In genomic region chr12:53768392-53768791, GRCm38 (mm10) we compare ENCODE assay signal across 9 mouse cellular contexts.
A peak's percentile ranks its signal among the peaks of the same experiment; 100 is the strongest.
DNase-seq lines count a peak whose midpoint lies in the region; ATAC-seq and TF ChIP-seq lines count a peak whose summit lies in the region.
"Had no signal": no experiment of that assay in that cellular context is flagged by ENCODE, and none has a peak within 500 bp of the region (broad histone marks: within the 10 kb centered on the region; RNA-seq: fewer than 3 reads in every experiment).

No protein-coding gene starts in this region.

- no peak for ATAC-seq in lung, embryonic 14.5 days (ENCODE audit: insufficient read depth)
- no peak for ATAC-seq in lung, postnatal 0 days
- ATAC-seq: midbrain, embryonic 16.5 days had no signal

- H3K36me3 ChIP-seq in lung, embryonic 14.5 days (ENCODE audit: insufficient read depth): no peaks in the 10 kb centered on the region
- H3K36me3 ChIP-seq in lung, postnatal 0 days (ENCODE audit: insufficient read depth, low read length): no peaks in the 10 kb centered on the region

- no peak overlapping the region for H3K4me3 ChIP-seq in lung, embryonic 14.5 days (ENCODE audit: low read depth, low read length)
- H3K4me3 ChIP-seq in lung, postnatal 0 days (ENCODE audit: low read depth, low read length): no peak overlapping the region

- 0 out of 2 replicates have a peak, but pooled peaks cover 2% of the 10 kb centered on the region for H3K4me1 ChIP-seq in lung, embryonic 14.5 days (ENCODE audit: insufficient read depth)
- no peaks in the 10 kb centered on the region for H3K4me1 ChIP-seq in lung, postnatal 0 days (ENCODE audit: insufficient read depth, low read depth, low read length)

- no peak overlapping the region for H3K9ac ChIP-seq in lung, embryonic 14.5 days
- no peak overlapping the region for H3K9ac ChIP-seq in lung, postnatal 0 days (replicated peaks; ENCODE audit: low read depth)

- no peaks in the 10 kb centered on the region for H3K9me3 ChIP-seq in lung, embryonic 14.5 days (ENCODE audit: low read depth, low read length)
- no peaks in the 10 kb centered on the region for H3K9me3 ChIP-seq in lung, postnatal 0 days (ENCODE audit: low read length)

- no peaks in the 10 kb centered on the region for H3K27me3 ChIP-seq in lung, embryonic 14.5 days (ENCODE audit: insufficient read depth, low read length)
- no peaks in the 10 kb centered on the region for H3K27me3 ChIP-seq in lung, postnatal 0 days (replicated peaks; ENCODE audit: insufficient read depth, low read length)

- H3K27ac ChIP-seq in lung, embryonic 14.5 days (ENCODE audit: low read depth): no peak overlapping the region
- H3K27ac ChIP-seq in lung, postnatal 0 days (ENCODE audit: low read length): no peak overlapping the region

- H3K4me2 ChIP-seq in lung, embryonic 14.5 days: peak overlapping the region; percentile 36; the same call in 1 of the 2 replicates
- no peak overlapping the region for H3K4me2 ChIP-seq in lung, postnatal 0 days (replicated peaks; ENCODE audit: low read depth, low read length)

- 37% methylated on average over 11 of the region's 11 CpGs for WGBS in lung, embryonic 14.5 days
- WGBS in lung, postnatal 0 days: 44% methylated on average over 11 of the region's 11 CpGs

- TF ChIP-seq EP300 in lung, postnatal 0 days (IDR thresholded peaks at IDR 0.05): no peak

- DNase-seq in lung, embryonic 14.5 days: peak; percentile 71
- no peak for DNase-seq in lung, postnatal 0 days (ENCODE audit: low spot score)
- DNase-seq in forelimb bud, embryonic 11.5 days (ENCODE audit: low read depth, low spot score): peak; percentile 39
- DNase-seq in kidney, postnatal 14 days: peak; percentile 56
- peak; percentile 35 for DNase-seq in skeletal muscle tissue, adult 2 months (ENCODE audit: low read depth, low spot score)
- DNase-seq in cerebellum, adult 11 months: no peak
- no peak for DNase-seq in ovary, postnatal 14 days (ENCODE audit: low spot score)
- no peak for DNase-seq in cerebellum, postnatal 14 days

- TF ChIP-seq CTCF in lung, embryonic 14.5 days (IDR thresholded peaks at IDR 0.05; ENCODE audit: low read depth): no peak
- TF ChIP-seq CTCF in lung, postnatal 0 days (IDR thresholded peaks at IDR 0.05): no peak

Comparison
In these comparisons a context has a peak if more than half of its experiments do, and no peak if none do; other contexts are left out.
1. DNase-seq: peak in lung, embryonic 14.5 days (single experiment), forelimb bud, embryonic 11.5 days (single experiment), kidney, postnatal 14 days (single experiment) and skeletal muscle tissue, adult 2 months (single experiment); none in lung, postnatal 0 days (single experiment), cerebellum, adult 11 months (single experiment), ovary, postnatal 14 days (single experiment) and cerebellum, postnatal 14 days (0 of 2).